Mouse (Mus musculus) c-Kit-negative CD71-positive TER-119-positive erythroid progenitor cells, embryonic 14.5 days (primary cell): ENCODE data around the gene Gadd45gip1.

Source experiments
- DNase-seq: peaks from one replicate; pipeline ENCODE4 v3.0.0-alpha.2; 2013; ENCODE audit warnings: low read depth, low spot score

Gadd45gip1 gene

DNA sequence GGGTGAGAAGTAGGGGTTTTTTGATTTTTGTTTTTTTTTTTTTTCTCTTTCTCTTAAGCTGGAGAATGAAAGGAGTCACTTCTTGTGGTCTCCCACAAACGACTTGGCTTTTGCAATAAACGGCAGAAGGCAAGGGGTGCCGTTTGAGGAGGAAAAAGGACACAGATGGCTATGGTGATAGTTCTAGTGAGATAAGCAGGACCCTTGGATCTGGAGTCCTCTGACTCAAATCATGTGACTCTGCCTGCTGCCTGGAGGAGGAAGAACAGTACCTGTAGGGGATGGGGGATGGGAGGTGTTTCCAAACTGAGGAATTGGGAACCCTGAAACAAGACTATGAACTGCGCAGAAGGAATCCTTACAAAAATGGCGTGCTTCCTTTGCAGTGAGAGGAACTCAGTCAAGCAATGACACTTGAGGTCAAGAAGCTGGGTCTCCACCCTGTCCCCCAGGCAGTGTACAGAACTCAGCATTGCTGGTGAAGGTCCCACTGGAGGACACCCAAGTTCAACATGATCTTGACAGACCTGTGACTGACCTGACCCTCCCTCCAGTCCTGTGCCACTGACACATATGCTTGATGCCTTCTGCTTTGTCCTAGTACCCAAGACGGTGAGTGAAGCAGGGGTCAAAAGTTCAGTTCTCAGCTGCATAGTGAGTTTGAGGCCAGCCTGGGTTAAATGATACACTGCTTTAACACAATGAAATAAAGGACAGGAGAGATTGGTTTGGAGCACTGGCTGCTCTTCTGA lies 16.5 kb downstream of the Gadd45gip1 start:
- no peak for DNase-seq

DNA sequence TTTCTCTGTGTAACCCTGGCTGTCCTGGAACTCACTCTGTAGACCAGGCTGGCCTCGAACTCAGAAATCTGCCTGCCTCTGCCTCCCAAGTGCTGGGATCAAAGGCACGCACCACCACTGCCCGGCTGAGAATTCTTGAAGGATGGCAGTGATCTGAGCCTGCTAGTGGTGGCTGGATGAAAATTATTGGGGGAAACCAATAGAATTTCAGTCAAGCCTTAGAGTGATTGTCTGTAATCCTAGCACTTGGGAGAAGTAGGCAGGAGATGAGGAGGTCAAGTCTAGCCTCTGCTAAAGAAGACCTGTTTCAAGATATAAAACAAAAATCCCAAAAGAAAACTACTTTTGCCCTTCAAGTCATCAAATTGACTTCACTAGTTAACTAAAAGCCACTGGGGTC lies 25.1 kb downstream of the Gadd45gip1 start:
- DNase-seq = no peak

DNA sequence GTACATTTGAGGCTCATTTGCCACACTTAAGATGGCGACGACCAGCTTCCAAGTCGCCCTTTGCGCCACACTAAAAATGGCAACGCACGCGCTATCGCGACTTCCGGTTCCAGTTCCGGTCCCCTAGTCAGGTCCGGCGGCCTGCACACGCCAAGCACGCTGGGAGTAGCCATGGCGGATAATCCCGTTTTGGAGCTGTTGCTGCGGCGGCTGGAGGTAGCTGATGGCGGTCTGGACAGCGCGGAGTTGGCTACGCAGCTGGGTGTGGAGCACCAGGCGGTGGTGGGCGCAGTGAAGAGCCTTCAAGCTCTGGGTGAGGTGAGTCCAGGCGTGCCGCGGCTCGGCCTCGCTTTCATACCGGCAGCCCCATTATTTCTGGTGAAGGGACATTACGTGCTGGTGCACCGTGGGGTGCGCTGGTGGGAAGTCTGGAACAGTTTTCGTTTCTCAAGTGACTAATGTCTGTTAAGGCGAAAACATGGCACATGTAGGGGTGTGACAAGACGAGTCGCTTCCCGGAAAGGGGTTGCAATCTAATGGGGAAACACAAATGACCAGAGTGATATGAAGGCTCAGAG lies 25.6 kb downstream of the Gadd45gip1 start, which contains the start of gene Farsa:
TSS of gene Farsa (plus strand) at position 126 of the 578 bp plus-strand sequence.
- peak; percentile 90 for DNase-seq

GRCm38 (mm10) chr8:84871376-84872308 lies 40.3 kb downstream of the Gadd45gip1 start, which contains the start of gene Syce2:
Gene Syce2 (plus strand): TSS chr8:84872111.
- peak; percentile 68 for DNase-seq

- DNase-seq = no peak
Measured at GRCm38 (mm10) chr8:84872309-84872965, 41.1 kb downstream of the Gadd45gip1 start.

DNA sequence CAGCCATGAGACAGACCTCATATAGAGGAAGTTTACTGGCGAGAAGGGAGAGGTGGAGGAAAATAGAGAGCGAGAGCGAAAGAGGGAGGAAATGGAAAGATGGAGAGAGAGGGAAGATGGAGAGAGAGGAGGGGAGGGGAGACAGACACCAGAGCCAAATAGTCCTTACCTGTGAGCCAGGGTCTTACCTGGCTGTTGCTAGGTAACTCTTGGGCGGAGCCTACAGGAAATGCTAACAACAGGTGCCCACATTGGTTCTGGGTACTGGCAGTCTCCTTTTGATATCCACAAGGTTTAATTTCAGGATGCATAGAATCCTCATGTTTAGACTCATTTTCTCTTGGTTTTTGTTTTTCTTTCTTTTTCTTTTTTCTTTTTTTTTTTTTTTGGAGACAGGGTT lies 41.7 kb downstream of the Gadd45gip1 start:
- DNase-seq = no peak

- no peak for DNase-seq
Measured at GRCm38 (mm10) chr8:84874339-84874738, 43.0 kb downstream of the Gadd45gip1 start.

- DNase-seq = no peak
Measured at GRCm38 (mm10) chr8:84877297-84878035, 46.1 kb downstream of the Gadd45gip1 start.

DNA sequence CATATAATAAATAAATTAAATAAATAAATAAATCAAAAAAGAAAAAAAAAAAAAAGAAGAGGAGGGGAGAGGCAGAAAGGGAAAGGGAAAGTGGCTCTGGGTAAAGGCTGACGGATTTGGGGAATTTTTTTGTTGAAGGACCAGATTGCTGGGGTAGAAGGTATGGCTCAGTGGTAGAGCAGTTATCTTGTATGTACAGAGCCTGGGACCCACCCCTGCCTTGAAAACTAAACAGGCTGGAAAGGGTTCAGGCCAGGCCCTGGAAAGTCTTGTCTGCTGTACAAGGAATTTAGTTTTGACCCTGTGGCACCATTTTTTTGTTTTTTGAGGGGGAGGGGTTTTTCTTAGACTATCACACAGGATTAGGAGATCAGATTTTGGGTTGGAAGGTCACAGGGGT lies 47.6 kb downstream of the Gadd45gip1 start:
- DNase-seq = no peak

DNA sequence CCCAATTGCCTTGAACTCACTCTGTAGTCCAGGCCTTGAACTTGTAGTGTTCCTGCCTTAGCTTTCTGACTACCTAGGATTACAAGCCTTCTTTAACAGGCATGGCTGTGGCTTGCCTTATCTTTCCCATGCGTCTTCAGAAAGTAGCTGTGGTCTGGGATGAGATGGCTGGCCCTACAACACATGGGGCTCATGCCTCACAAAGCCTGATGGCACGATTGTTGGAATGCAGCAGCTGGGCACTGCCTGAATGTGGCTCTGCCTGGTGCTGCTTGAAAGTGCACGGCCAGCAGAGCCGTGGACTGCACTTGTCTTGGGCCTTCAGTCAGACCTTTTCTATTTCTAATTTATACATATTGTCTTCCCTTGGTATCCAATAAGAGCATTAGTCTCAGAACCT lies 53.4 kb downstream of the Gadd45gip1 start:
- no peak for DNase-seq
